8 mouse cellular contexts compared by ENCODE assay signal in the genomic region with DNA sequence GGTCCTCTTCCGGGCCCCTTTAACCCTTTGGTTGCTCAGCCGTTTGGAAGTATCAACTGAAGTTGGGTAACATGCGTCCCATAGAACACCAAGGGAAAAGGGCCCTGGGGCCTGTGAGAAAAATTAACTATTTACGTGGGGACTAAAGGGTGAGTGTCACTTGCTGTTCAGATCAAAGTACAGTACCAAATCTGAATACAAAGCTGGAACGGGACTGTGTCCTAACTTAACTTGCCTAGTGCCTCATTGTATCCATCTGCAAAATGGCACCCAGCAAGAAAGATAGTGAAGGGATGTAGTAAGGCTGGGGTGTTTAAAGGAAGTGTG. TPM values are rescaled to one million over a fixed set of nuclear protein-coding genes. Genes with fewer than 3 reads are reported as not detected.
DNase-seq lines count a peak whose midpoint lies in the region; ATAC-seq lines count a peak whose summit lies in the region.

No protein-coding gene starts in this region.

- H3K4me1 ChIP-seq in heart, embryonic 11.5 days (ENCODE audit: control insufficient read depth, insufficient read depth, low read length): peaks cover 33% of the 10 kb centered on the region
- peaks cover 32% of the 10 kb centered on the region for H3K4me1 ChIP-seq in forebrain, embryonic 12.5 days
- peaks cover 41% of the 10 kb centered on the region for H3K4me1 ChIP-seq in liver, embryonic 13.5 days (replicated peaks)

- no peaks in the 10 kb centered on the region for H3K9me3 ChIP-seq in heart, embryonic 11.5 days (replicated peaks; ENCODE audit: control insufficient read depth, low read length)
- H3K9me3 ChIP-seq in forebrain, embryonic 12.5 days: no peaks in the 10 kb centered on the region
- no peaks in the 10 kb centered on the region for H3K9me3 ChIP-seq in liver, embryonic 13.5 days (replicated peaks)

- intact Hi-C loops in heart, postnatal 10 days (cut with DNase I): loop anchor here (5.0 kb wide), 1 partner anchor 59 kb away; no protein-coding TSS in a partner anchor

- no peaks in the 10 kb centered on the region for H3K27me3 ChIP-seq in heart, embryonic 11.5 days (ENCODE audit: control insufficient read depth, insufficient read depth, low read length)
- peaks cover 11% of the 10 kb centered on the region for H3K27me3 ChIP-seq in forebrain, embryonic 12.5 days
- H3K27me3 ChIP-seq in liver, embryonic 13.5 days: peaks cover 31% of the 10 kb centered on the region

- peak overlapping the region; percentile 82 for H3K4me3 ChIP-seq in heart, embryonic 11.5 days (ENCODE audit: low read depth, low read length)
- H3K4me3 ChIP-seq in forebrain, embryonic 12.5 days (replicated peaks): peak overlapping the region; percentile 86
- H3K4me3 ChIP-seq in liver, embryonic 13.5 days (replicated peaks): peak overlapping the region; percentile 78

- ATAC-seq in heart, embryonic 11.5 days (replicated peaks; ENCODE audit: insufficient number of reproducible peaks, low FRiP score, low TSS enrichment): no peak
- ATAC-seq in forebrain, embryonic 12.5 days (ENCODE audit: low FRiP score): no peak
- ATAC-seq in liver, embryonic 13.5 days (ENCODE audit: low read depth): no peak

- H3K9ac ChIP-seq in heart, embryonic 11.5 days (ENCODE audit: low read depth, low read length): peak overlapping the region; percentile 98
- peak overlapping the region; percentile 98 for H3K9ac ChIP-seq in forebrain, embryonic 12.5 days
- peak overlapping the region; percentile 90 for H3K9ac ChIP-seq in liver, embryonic 13.5 days

- 25% methylated on average over 5 of the region's 5 CpGs for WGBS in heart, embryonic 11.5 days (ENCODE audit: insufficient replicate concordance)
- 20% methylated on average over 5 of the region's 5 CpGs for WGBS in forebrain, embryonic 12.5 days
- WGBS in liver, embryonic 13.5 days (ENCODE audit: insufficient replicate concordance): 20% methylated on average over 5 of the region's 5 CpGs

- DNase-seq in heart, postnatal 10 days: no peak
- peak; percentile 36 for DNase-seq in 416B (ENCODE audit: low read depth)
- no peak for DNase-seq in liver, embryonic 13.5 days
- no peak for DNase-seq in right cerebral cortex, postnatal 36 days (ENCODE audit: low spot score in 2 of 2)
- DNase-seq in urinary bladder, postnatal 36 days (ENCODE audit: low spot score in 2 of 2): no peak
- DNase-seq in lung, adult 18-20 months: no peak

- peak overlapping the region; percentile 97; the same call in 1 of the 2 replicates for H3K27ac ChIP-seq in heart, embryonic 11.5 days (ENCODE audit: low read depth, low read length)
- peak overlapping the region; percentile 93 for H3K27ac ChIP-seq in forebrain, embryonic 12.5 days
- no peak overlapping the region for H3K27ac ChIP-seq in liver, embryonic 13.5 days

- peak overlapping the region; percentile 80 for H3K4me2 ChIP-seq in heart, embryonic 11.5 days
- H3K4me2 ChIP-seq in forebrain, embryonic 12.5 days: peak overlapping the region; percentile 60
- peak overlapping the region; percentile 85 for H3K4me2 ChIP-seq in liver, embryonic 13.5 days

- no peaks in the 10 kb centered on the region for H3K36me3 ChIP-seq in heart, embryonic 11.5 days (ENCODE audit: control insufficient read depth, insufficient read depth, low read length)
- H3K36me3 ChIP-seq in forebrain, embryonic 12.5 days (replicated peaks): 0 out of 2 replicates have a peak, but pooled peaks cover 6% of the 10 kb centered on the region
- H3K36me3 ChIP-seq in liver, embryonic 13.5 days: no peaks in the 10 kb centered on the region

RNA-seq across cellular contexts. Expression of a gene that starts 0.5 kb away (rescaled TPM):
- 3.1 and 3.3 TPM in 2 replicates for polyA plus RNA-seq in heart, embryonic 11.5 days (2014; fragmentation: Nextera tagmentation; extraction: Ambion mirVana)
- 10 to 100 TPM; 20.9 to 21.8 TPM for total RNA-seq in heart, postnatal 10 days (2021)
- polyA plus RNA-seq in forebrain, embryonic 12.5 days (2016; fragmentation: Nextera tagmentation; extraction: Ambion mirVana): 1.7 and 2.1 TPM in 2 replicates
- polyA plus RNA-seq in liver, embryonic 13.5 days (2015; fragmentation: Nextera tagmentation; extraction: Ambion mirVana): 3.7 and 4.2 TPM in 2 replicates
